Mouse (Mus musculus) midbrain, embryonic 15.5 days (tissue): ENCODE data around the gene Fbln2. TPM values are rescaled to one million over a fixed set of nuclear protein-coding genes. Genes with fewer than 3 reads are reported as not detected.

Experiments used
- ATAC-seq: fragments of 200-750 bp; cut with Nextera tagmentation; replicated peaks from 2 replicates; pipeline ENCODE4 v1.8.0; 2017; ENCODE audit warnings: moderate TSS enrichment
- H3K27ac ChIP-seq: fragments of 300-500 bp; sonication (generic); 2 replicates; pipeline ENCODE4 v1.5.1; 2015; ENCODE audit warnings: mild to moderate bottlenecking, inconsistent platforms
- H3K27me3 ChIP-seq: fragments of 300-500 bp; sonication (generic); replicated peaks from 2 replicates; pipeline ENCODE4 v1.6.1; 2015; ENCODE audit warnings: inconsistent platforms
- H3K36me3 ChIP-seq: fragments of 300-500 bp; sonication (generic); replicated peaks from 2 replicates; pipeline ENCODE4 v1.6.1; 2015; ENCODE audit warnings: inconsistent platforms
- H3K4me1 ChIP-seq: fragments of 300-500 bp; sonication (generic); 2 replicates; pipeline ENCODE4 v1.6.1; 2015; ENCODE audit warnings: inconsistent platforms
- H3K4me2 ChIP-seq: fragments of 300-500 bp; sonication (generic); 2 replicates; pipeline ENCODE4 v1.6.1; 2015; ENCODE audit warnings: inconsistent platforms, mild to moderate bottlenecking, moderate library complexity
- H3K4me3 ChIP-seq: fragments of 300-500 bp; sonication (generic); 2 replicates; pipeline ENCODE4 v1.5.1; 2015; ENCODE audit warnings: mild to moderate bottlenecking, inconsistent platforms
- H3K9ac ChIP-seq: fragments of 300-500 bp; sonication (generic); 2 replicates; pipeline ENCODE4 v1.6.1; 2015; ENCODE audit warnings: mild to moderate bottlenecking, inconsistent platforms
- H3K9me3 ChIP-seq: fragments of 300-500 bp; sonication (generic); 2 replicates; pipeline ENCODE4 v1.6.1; 2016; ENCODE audit warnings: inconsistent platforms
- WGBS: fragments of 180-500 bp; shearing (Covaris S2); methylation state at CpG from one replicate; pipeline ENCODE4 v1.1.7; 2015; ENCODE audit warnings: mixed read lengths; 5-methylcytosine and 5-hydroxymethylcytosine counted together
- polyA plus RNA-seq: library from polyadenylated mRNA; unstranded; fragments of >200 nt; fragmentation: Nextera tagmentation; extraction: Ambion mirVana; gene quantifications from 2 replicates; pipeline ENCODE4 v1.2.1, GENCODE M21; 2015

The Fbln2 gene
- polyA plus RNA-seq, 1 experiment from 2014 or later: 15.1 TPM

DNA sequence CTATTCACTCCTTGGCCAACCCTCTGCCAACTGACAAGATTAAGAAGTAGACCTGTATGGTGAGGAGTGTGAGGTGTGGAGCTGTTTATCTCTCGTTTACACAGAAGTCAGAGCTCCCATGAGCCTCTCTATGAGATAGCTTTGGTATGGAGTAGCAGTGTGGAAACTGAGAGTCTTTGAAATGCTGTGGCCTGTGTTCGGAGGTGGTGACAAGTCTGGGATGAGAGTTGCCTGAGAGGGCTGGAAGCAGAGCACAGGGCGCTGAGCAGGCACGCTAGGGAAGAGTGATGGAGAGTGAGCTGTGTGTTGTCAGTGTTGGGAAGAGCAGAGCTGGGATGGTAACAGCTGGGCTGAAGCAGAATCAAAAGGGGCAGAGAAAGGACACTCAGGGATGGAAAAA, 91.9 kb downstream of the Fbln2 start:
- 85% methylated on average over 4 of the region's 4 CpGs for WGBS

GRCm38 (mm10) chr6:91307972-91308371, 95.7 kb downstream of the Fbln2 start:
- H3K4me3 ChIP-seq: no peak overlapping the region
- no peaks in the 10 kb centered on the region for H3K9me3 ChIP-seq
- no peaks in the 10 kb centered on the region for H3K4me1 ChIP-seq
- H3K4me2 ChIP-seq: no peak overlapping the region
- WGBS: 47% methylated on average over 1 of the region's 1 CpGs
- H3K27ac ChIP-seq: 0 out of 2 replicates have a peak overlapping the region, but pooled peaks have one; percentile 11
- H3K36me3 ChIP-seq: no peaks in the 10 kb centered on the region
- no peaks in the 10 kb centered on the region for H3K27me3 ChIP-seq
- ATAC-seq: 0 out of 2 replicates have a peak, but pooled peaks have one; percentile 50
- H3K9ac ChIP-seq: no peak overlapping the region

More for the DNA sequence above, 91.9 kb downstream of the Fbln2 start:
- no peaks in the 10 kb centered on the region for H3K36me3 ChIP-seq
- ATAC-seq: no peak
- no peak overlapping the region for H3K9ac ChIP-seq
- no peak overlapping the region for H3K4me2 ChIP-seq
- H3K27ac ChIP-seq: no peak overlapping the region
- H3K4me1 ChIP-seq: peaks cover 26% of the 10 kb centered on the region
- H3K4me3 ChIP-seq: no peak overlapping the region
- no peaks in the 10 kb centered on the region for H3K27me3 ChIP-seq
- H3K9me3 ChIP-seq: no peaks in the 10 kb centered on the region

GRCm38 (mm10) chr6:91311204-91311603, 98.9 kb downstream of the Fbln2 start:
- Histone ChIP-seq H3K27me3 (no peaks in the 10 kb centered on the region), H3K4me3 (no peak overlapping the region), H3K9ac (no peak overlapping the region), H3K9me3 (no peaks in the 10 kb centered on the region), H3K4me1 (no peaks in the 10 kb centered on the region), H3K36me3 (no peaks in the 10 kb centered on the region), H3K27ac (no peak overlapping the region), H3K4me2 (no peak overlapping the region)
- WGBS: 85% methylated on average over 5 of the region's 5 CpGs
- no peak for ATAC-seq

DNA sequence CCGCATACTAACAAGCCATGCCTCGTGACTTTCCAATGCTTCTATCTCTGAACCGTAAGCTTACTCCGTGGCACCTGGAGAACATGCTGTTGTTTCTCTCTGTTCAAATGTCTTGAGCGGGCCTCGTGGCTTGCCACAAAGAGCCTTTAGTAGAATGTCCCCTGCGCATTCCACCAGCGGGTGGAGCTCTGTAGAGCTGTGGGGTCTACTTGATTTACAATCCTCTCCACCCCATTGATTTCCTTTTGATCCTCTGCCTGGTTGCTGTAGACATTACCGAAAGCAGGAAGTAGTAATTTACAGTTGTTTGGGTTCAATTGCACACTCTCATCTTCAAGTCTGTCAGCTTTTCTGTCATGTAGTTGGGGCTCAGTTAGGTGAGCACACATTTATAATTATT, 100.2 kb downstream of the Fbln2 start:
- Histone ChIP-seq H3K9ac (no peak overlapping the region), H3K27ac (no peak overlapping the region), H3K9me3 (no peaks in the 10 kb centered on the region), H3K4me3 (no peak overlapping the region), H3K4me1 (no peaks in the 10 kb centered on the region), H3K4me2 (no peak overlapping the region), H3K27me3 (no peaks in the 10 kb centered on the region), H3K36me3 (no peaks in the 10 kb centered on the region)
- 74% methylated on average over 9 of the region's 9 CpGs for WGBS
- ATAC-seq: no peak

Other genes with a start within 250 kb of the Fbln2 start
- 23.3 and 25.9 TPM in 2 replicates for gene Iqsec1, start 223.8 kb upstream of the Fbln2 start, polyA plus RNA-seq
- 22.0 and 22.5 TPM in 2 replicates for gene Nup210, start 95.6 kb upstream of the Fbln2 start, polyA plus RNA-seq
- 46.5 and 49.4 TPM in 2 replicates for gene Hdac11, start 55.8 kb upstream of the Fbln2 start, polyA plus RNA-seq
- 12.5 and 13.1 TPM in 2 replicates for gene Wnt7a, start 198.9 kb downstream of the Fbln2 start, polyA plus RNA-seq